Mouse (Mus musculus) CH12.LX (cell line): Measurements from ENCODE around the gene Tuba8.

Source experiments
- E2F4 ChIP-seq: IDR thresholded peaks from 2 replicates; pipeline ENCODE4 v1.6.1; 2011; ENCODE audit warnings: low read depth, low read length, improper control_type of control experiment; ENCODE audit not compliant: insufficient replicate concordance
- EP300 ChIP-seq: IDR thresholded peaks from 2 replicates; pipeline ENCODE4 v1.6.1; 2011; ENCODE audit warnings: low read length, improper control_type of control experiment
- KAT2A ChIP-seq: IDR thresholded peaks from 2 replicates; pipeline ENCODE4 v1.6.1; 2012; ENCODE audit warnings: low read length, improper control_type of control experiment, inconsistent platforms; ENCODE audit not compliant: insufficient replicate concordance
- MAFK ChIP-seq: IDR thresholded peaks from 2 replicates; pipeline ENCODE4 v1.6.1; 2011; ENCODE audit warnings: low read length, improper control_type of control experiment; ENCODE audit not compliant: insufficient replicate concordance
- MYC ChIP-seq: IDR thresholded peaks from 2 replicates; pipeline ENCODE4 v1.6.1; 2011; ENCODE audit warnings: low read depth, mild to moderate bottlenecking, improper control_type of control experiment, low read length
- POLR2A ChIP-seq: IDR thresholded peaks from 2 replicates; pipeline ENCODE4 v1.6.1; 2011; ENCODE audit warnings: low read depth, mild to moderate bottlenecking, improper control_type of control experiment, low read length

DNA sequence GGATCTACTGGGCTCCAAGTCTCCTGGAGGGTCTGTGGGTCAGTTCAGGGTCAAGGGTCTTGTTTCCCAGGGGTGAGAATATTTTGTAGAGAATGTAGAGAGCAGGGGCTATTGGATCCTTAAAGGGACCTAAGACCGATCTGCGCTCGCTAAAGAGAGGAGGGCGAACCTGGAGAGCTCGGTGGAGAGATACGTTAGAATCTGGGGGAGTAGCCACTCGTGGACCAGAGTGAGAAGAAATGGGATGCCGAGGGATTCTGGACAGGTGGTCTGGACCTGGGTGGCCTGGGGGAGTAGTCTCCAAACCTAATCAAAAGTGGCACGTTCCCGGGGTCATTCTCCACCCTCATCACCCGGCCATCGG, 412 bp downstream of the Tuba8 start:
- TF ChIP-seq POLR2A = no peak
- no peak for TF ChIP-seq MYC
- TF ChIP-seq E2F4 = no peak
- no peak for TF ChIP-seq KAT2A
- no peak for TF ChIP-seq MAFK
- no peak for TF ChIP-seq EP300
